Mouse (Mus musculus): ENCODE measurements around the gene Pigc. TPM values are rescaled to one million over a fixed set of nuclear protein-coding genes. Genes with fewer than 3 reads are reported as not detected.

Pigc gene
- polyA plus RNA-seq, 1 experiment from 2014 or later = 25.8 TPM

DNA sequence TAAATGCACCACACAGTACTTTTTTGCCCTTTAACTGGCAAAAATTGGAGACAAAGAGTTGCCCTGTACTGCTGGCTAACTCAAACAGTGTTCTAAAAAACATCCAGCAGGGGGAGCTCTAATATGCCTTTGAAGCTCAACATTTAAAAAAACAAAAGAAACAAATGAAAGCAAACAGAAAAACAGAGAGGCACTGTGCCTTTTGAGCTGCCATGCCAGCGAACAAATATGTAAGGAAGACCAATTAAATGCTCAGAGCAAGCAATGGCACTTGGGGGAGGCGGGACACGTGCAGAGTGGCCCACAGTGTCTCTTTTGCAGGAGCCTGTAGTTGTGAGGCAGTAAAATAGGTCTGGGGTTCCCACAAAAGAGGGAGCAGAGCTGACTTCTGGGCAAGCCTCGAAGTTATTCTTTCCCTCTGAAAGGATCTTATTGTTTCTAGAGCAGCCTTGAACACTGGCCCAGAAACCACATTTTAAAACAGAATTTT lies 30.9 kb downstream of the Pigc start:
- ATAC-seq (replicated peaks; ENCODE audit: insufficient number of reproducible peaks, low FRiP score, low TSS enrichment) = no peak
- Histone ChIP-seq H3K4me3 (ENCODE audit: low read depth, low read length) (no peak overlapping the region), H3K4me2 (peak overlapping the region; percentile 51), H3K27me3 (ENCODE audit: control insufficient read depth, insufficient read depth, low read length) (no peaks in the 10 kb centered on the region), H3K4me1 (ENCODE audit: control insufficient read depth, insufficient read depth, low read length) (peaks cover 13% of the 10 kb centered on the region; the same call in 1 of the 2 replicates), H3K9me3 (replicated peaks; ENCODE audit: control insufficient read depth, low read length) (no peaks in the 10 kb centered on the region), H3K36me3 (ENCODE audit: control insufficient read depth, insufficient read depth, low read length) (no peaks in the 10 kb centered on the region), H3K9ac (ENCODE audit: low read depth, low read length) (peak overlapping the region; percentile 34; the same call in 1 of the 2 replicates), H3K27ac (ENCODE audit: low read depth, low read length) (peak overlapping the region; percentile 59)
- 10% methylated on average over 4 of the region's 4 CpGs for WGBS (ENCODE audit: insufficient replicate concordance)

DNA sequence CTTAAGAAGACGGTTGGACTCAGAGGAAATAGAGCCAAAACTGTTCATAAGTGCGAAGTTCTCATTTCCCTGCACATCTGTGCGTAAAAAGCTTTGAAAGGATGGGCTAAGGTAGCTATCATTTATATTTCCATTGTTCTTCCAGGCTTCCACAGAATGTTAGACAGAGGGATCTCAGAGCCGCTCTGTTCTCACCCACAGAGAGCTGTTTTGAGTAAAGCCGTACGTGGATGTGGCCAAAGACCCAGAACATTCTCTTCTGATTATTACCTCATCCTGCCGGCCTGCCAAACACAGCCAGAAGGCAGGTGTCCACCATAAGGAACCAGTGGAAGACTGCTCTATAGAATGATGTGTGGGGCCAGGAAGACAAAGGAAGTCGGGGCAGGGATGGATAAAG lies 32.3 kb downstream of the Pigc start:
- no peak overlapping the region for H3K9ac ChIP-seq (ENCODE audit: low read depth, low read length)
- no peaks in the 10 kb centered on the region for H3K9me3 ChIP-seq (replicated peaks; ENCODE audit: control insufficient read depth, low read length)
- no peak overlapping the region for H3K4me2 ChIP-seq
- no peaks in the 10 kb centered on the region for H3K36me3 ChIP-seq (ENCODE audit: control insufficient read depth, insufficient read depth, low read length)
- 84% methylated on average over 8 of the region's 8 CpGs for WGBS (ENCODE audit: insufficient replicate concordance)
- peaks cover 14% of the 10 kb centered on the region; the same call in 1 of the 2 replicates for H3K4me1 ChIP-seq (ENCODE audit: control insufficient read depth, insufficient read depth, low read length)
- H3K27ac ChIP-seq (ENCODE audit: low read depth, low read length) = no peak overlapping the region
- no peak overlapping the region for H3K4me3 ChIP-seq (ENCODE audit: low read depth, low read length)
- ATAC-seq (replicated peaks; ENCODE audit: insufficient number of reproducible peaks, low FRiP score, low TSS enrichment) = no peak
- no peaks in the 10 kb centered on the region for H3K27me3 ChIP-seq (ENCODE audit: control insufficient read depth, insufficient read depth, low read length)

GRCm38 (mm10) chr1:162003729-162004517 lies 34.9 kb downstream of the Pigc start:
- 54% methylated on average over 14 of the region's 14 CpGs for WGBS (ENCODE audit: insufficient replicate concordance)
- no peak overlapping the region; the same call in 1 of the 2 replicates for H3K9ac ChIP-seq (ENCODE audit: low read depth, low read length)
- peak overlapping the region; percentile 82 for H3K27ac ChIP-seq (ENCODE audit: low read depth, low read length)
- H3K36me3 ChIP-seq (ENCODE audit: control insufficient read depth, insufficient read depth, low read length) = no peaks in the 10 kb centered on the region
- no peak for ATAC-seq (replicated peaks; ENCODE audit: insufficient number of reproducible peaks, low FRiP score, low TSS enrichment)
- no peak overlapping the region for H3K4me3 ChIP-seq (ENCODE audit: low read depth, low read length)
- H3K4me2 ChIP-seq = no peak overlapping the region
- no peaks in the 10 kb centered on the region for H3K9me3 ChIP-seq (replicated peaks; ENCODE audit: control insufficient read depth, low read length)
- no peaks in the 10 kb centered on the region for H3K27me3 ChIP-seq (ENCODE audit: control insufficient read depth, insufficient read depth, low read length)
- H3K4me1 ChIP-seq (ENCODE audit: control insufficient read depth, insufficient read depth, low read length) = peaks cover 22% of the 10 kb centered on the region

DNA sequence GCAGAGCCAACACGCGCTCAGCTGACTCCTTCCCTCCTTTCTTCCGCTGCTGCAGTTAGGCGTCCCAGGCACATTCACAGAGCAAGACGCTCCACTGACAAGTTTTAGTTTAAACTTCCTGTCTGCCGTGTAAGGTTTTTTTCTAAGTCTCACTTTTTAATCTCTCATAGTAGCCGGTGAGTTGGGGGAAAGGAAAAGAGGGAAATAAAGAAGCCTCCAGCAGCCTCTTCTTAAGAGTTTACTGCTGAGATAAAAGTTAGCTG lies 35.5 kb downstream of the Pigc start:
- Histone ChIP-seq H3K4me3 (ENCODE audit: low read depth, low read length) (no peak overlapping the region), H3K4me1 (ENCODE audit: control insufficient read depth, insufficient read depth, low read length) (peaks cover 27% of the 10 kb centered on the region), H3K27ac (ENCODE audit: low read depth, low read length) (peak overlapping the region; percentile 82), H3K9me3 (replicated peaks; ENCODE audit: control insufficient read depth, low read length) (no peaks in the 10 kb centered on the region), H3K4me2 (no peak overlapping the region), H3K36me3 (ENCODE audit: control insufficient read depth, insufficient read depth, low read length) (no peaks in the 10 kb centered on the region), H3K27me3 (ENCODE audit: control insufficient read depth, insufficient read depth, low read length) (no peaks in the 10 kb centered on the region), H3K9ac (ENCODE audit: low read depth, low read length) (no peak overlapping the region; the same call in 1 of the 2 replicates)
- no peak for ATAC-seq (replicated peaks; ENCODE audit: insufficient number of reproducible peaks, low FRiP score, low TSS enrichment)
- WGBS (ENCODE audit: insufficient replicate concordance) = 30% methylated on average over 7 of the region's 7 CpGs

GRCm38 (mm10) chr1:162004821-162005770 lies 36.1 kb downstream of the Pigc start:
- ATAC-seq (replicated peaks; ENCODE audit: insufficient number of reproducible peaks, low FRiP score, low TSS enrichment) = no peak
- no peak overlapping the region for H3K4me3 ChIP-seq (ENCODE audit: low read depth, low read length)
- H3K27me3 ChIP-seq (ENCODE audit: control insufficient read depth, insufficient read depth, low read length) = no peaks in the 10 kb centered on the region
- WGBS (ENCODE audit: insufficient replicate concordance) = 45% methylated on average over 23 of the region's 23 CpGs
- H3K4me2 ChIP-seq = 0 out of 2 replicates have a peak overlapping the region, but pooled peaks have one; percentile 9
- no peaks in the 10 kb centered on the region for H3K9me3 ChIP-seq (replicated peaks; ENCODE audit: control insufficient read depth, low read length)
- peaks cover 25% of the 10 kb centered on the region for H3K4me1 ChIP-seq (ENCODE audit: control insufficient read depth, insufficient read depth, low read length)
- no peaks in the 10 kb centered on the region for H3K36me3 ChIP-seq (ENCODE audit: control insufficient read depth, insufficient read depth, low read length)
- H3K27ac ChIP-seq (ENCODE audit: low read depth, low read length) = peak overlapping the region; percentile 82
- H3K9ac ChIP-seq (ENCODE audit: low read depth, low read length) = no peak overlapping the region; the same call in 1 of the 2 replicates

DNA sequence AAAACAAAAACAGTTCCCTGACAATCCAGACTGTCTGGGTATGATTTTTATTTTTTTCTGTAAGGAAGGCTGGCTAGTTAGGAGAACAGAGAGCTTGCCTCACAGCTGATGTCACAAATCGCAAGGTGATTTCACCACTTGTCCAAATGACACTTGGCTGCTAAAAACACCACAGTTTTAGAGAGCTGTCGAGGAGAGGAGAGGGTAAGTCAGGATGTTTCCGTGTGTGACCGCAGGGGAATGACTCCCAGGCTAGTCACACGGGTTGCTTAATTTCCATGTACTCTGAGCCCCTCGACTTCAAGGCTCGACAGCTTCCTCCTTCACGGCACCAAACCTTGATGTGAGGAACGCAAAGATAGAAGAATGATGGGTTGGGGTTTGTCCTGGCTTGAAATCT lies 37.1 kb downstream of the Pigc start:
- 62% methylated on average over 9 of the region's 9 CpGs for WGBS (ENCODE audit: insufficient replicate concordance)
- Histone ChIP-seq H3K36me3 (ENCODE audit: control insufficient read depth, insufficient read depth, low read length) (no peaks in the 10 kb centered on the region), H3K4me2 (no peak overlapping the region), H3K9me3 (replicated peaks; ENCODE audit: control insufficient read depth, low read length) (no peaks in the 10 kb centered on the region), H3K4me1 (ENCODE audit: control insufficient read depth, insufficient read depth, low read length) (peaks cover 25% of the 10 kb centered on the region), H3K4me3 (ENCODE audit: low read depth, low read length) (no peak overlapping the region), H3K27me3 (ENCODE audit: control insufficient read depth, insufficient read depth, low read length) (no peaks in the 10 kb centered on the region), H3K9ac (ENCODE audit: low read depth, low read length) (no peak overlapping the region), H3K27ac (ENCODE audit: low read depth, low read length) (no peak overlapping the region)
- no peak for ATAC-seq (replicated peaks; ENCODE audit: insufficient number of reproducible peaks, low FRiP score, low TSS enrichment)

- Histone ChIP-seq H3K9me3 (replicated peaks; ENCODE audit: control insufficient read depth, low read length) (no peaks in the 10 kb centered on the region), H3K36me3 (ENCODE audit: control insufficient read depth, insufficient read depth, low read length) (no peaks in the 10 kb centered on the region), H3K9ac (ENCODE audit: low read depth, low read length) (no peak overlapping the region), H3K4me2 (no peak overlapping the region), H3K27ac (ENCODE audit: low read depth, low read length) (peak overlapping the region; percentile 69; the same call in 1 of the 2 replicates), H3K4me3 (ENCODE audit: low read depth, low read length) (no peak overlapping the region), H3K4me1 (ENCODE audit: control insufficient read depth, insufficient read depth, low read length) (peaks cover 32% of the 10 kb centered on the region), H3K27me3 (ENCODE audit: control insufficient read depth, insufficient read depth, low read length) (no peaks in the 10 kb centered on the region)
- 70% methylated on average over 4 of the region's 4 CpGs for WGBS (ENCODE audit: insufficient replicate concordance)
- ATAC-seq (replicated peaks; ENCODE audit: insufficient number of reproducible peaks, low FRiP score, low TSS enrichment) = no peak
Observed at GRCm38 (mm10) chr1:162008208-162008607, 39.2 kb downstream of the Pigc start.

DNA sequence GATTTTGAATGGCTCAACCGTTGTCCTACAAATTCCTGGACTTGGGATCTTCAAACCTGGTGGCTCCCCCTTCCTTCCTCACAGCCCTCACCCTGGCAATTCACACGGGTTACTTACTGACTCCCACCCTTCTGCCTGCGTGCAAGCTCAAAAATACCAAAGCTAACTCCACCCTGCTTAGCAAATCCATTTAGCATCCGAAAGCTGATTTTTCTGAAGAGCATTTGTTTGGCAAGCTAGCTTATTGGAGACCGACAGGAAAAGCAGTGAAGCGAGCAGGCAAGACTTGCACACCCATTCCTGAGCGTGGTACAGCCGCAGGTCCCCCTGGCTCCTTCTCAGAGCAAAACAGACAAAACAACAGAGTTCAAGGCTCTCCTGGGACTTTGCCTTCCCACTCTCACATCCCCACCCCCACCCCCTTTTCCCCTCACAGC lies 39.7 kb downstream of the Pigc start:
- H3K27me3 ChIP-seq (ENCODE audit: control insufficient read depth, insufficient read depth, low read length) = no peaks in the 10 kb centered on the region
- no peak overlapping the region for H3K4me3 ChIP-seq (ENCODE audit: low read depth, low read length)
- H3K27ac ChIP-seq (ENCODE audit: low read depth, low read length) = peak overlapping the region; percentile 69
- 32% methylated on average over 8 of the region's 8 CpGs for WGBS (ENCODE audit: insufficient replicate concordance)
- H3K9ac ChIP-seq (ENCODE audit: low read depth, low read length) = no peak overlapping the region
- H3K36me3 ChIP-seq (ENCODE audit: control insufficient read depth, insufficient read depth, low read length) = no peaks in the 10 kb centered on the region
- H3K4me1 ChIP-seq (ENCODE audit: control insufficient read depth, insufficient read depth, low read length) = peaks cover 36% of the 10 kb centered on the region
- H3K9me3 ChIP-seq (replicated peaks; ENCODE audit: control insufficient read depth, low read length) = no peaks in the 10 kb centered on the region
- H3K4me2 ChIP-seq = no peak overlapping the region
- ATAC-seq (replicated peaks; ENCODE audit: insufficient number of reproducible peaks, low FRiP score, low TSS enrichment) = no peak
